Mouse (Mus musculus) A20 (cell line): ENCODE results near the gene Psmb5.
A peak's percentile ranks its signal among the peaks of the same experiment; 100 is the strongest.
"Not testable (repeated sequence)": the region's sequence is repeated elsewhere in the genome, so short reads cannot be mapped to it uniquely, and the experiment has no call there.

Experiments used
- DNase-seq: peaks from one replicate; pipeline ENCODE4 v3.0.0-alpha.2; 2011; ENCODE audit warnings: low read depth, low spot score

The Psmb5 gene

GRCm38 (mm10) chr14:54630583-54631239 lies 12.9 kb upstream of the Psmb5 start:
- DNase-seq, result no peak

GRCm38 (mm10) chr14:54629797-54630196 lies 12.0 kb upstream of the Psmb5 start:
- no peak for DNase-seq

GRCm38 (mm10) chr14:54628103-54628502 lies 10.3 kb upstream of the Psmb5 start:
- DNase-seq, result no peak

- no peak for DNase-seq
These were observed 7.2 kb upstream of the Psmb5 start for GRCm38 (mm10) chr14:54624976-54625375.

- DNase-seq, result no peak
These were observed 5.5 kb upstream of the Psmb5 start for GRCm38 (mm10) chr14:54623334-54623733.

- no peak for DNase-seq
These were observed 3.3 kb upstream of the Psmb5 start, which contains the start of gene Psmb11 for GRCm38 (mm10) chr14:54621133-54621532. Gene Psmb11 (plus strand): TSS chr14:54621433.

GRCm38 (mm10) chr14:54617152-54617896 lies 498 bp downstream of the Psmb5 start:
- DNase-seq, result peak; percentile 46

- DNase-seq, result no peak
These were observed 1.5 kb downstream of the Psmb5 start for GRCm38 (mm10) chr14:54616226-54616825.

GRCm38 (mm10) chr14:54614130-54614529 lies 3.7 kb downstream of the Psmb5 start:
- not testable (repeated sequence) for DNase-seq

GRCm38 (mm10) chr14:54610648-54611047 lies 7.2 kb downstream of the Psmb5 start:
- DNase-seq, result no peak

GRCm38 (mm10) chr14:54609962-54610361 lies 7.9 kb downstream of the Psmb5 start:
- DNase-seq, result peak; percentile 61

- DNase-seq, result no peak
These were observed 8.6 kb downstream of the Psmb5 start for GRCm38 (mm10) chr14:54609245-54609644.

- DNase-seq, result no peak
These were observed 10.6 kb downstream of the Psmb5 start for GRCm38 (mm10) chr14:54607226-54607625.

- DNase-seq, result peak; percentile 89
These were observed 12.0 kb downstream of the Psmb5 start, which contains the start of gene 4931414P19Rik for GRCm38 (mm10) chr14:54605752-54606321. Gene 4931414P19Rik (minus strand): TSS chr14:54605993.

GRCm38 (mm10) chr14:54603686-54604085 lies 14.1 kb downstream of the Psmb5 start:
- DNase-seq, result no peak

- DNase-seq, result peak; percentile 97
These were observed 14.7 kb downstream of the Psmb5 start for GRCm38 (mm10) chr14:54603038-54603654.

GRCm38 (mm10) chr14:54602613-54603012 lies 15.2 kb downstream of the Psmb5 start:
- no peak for DNase-seq

- DNase-seq, result no peak
These were observed 16.2 kb downstream of the Psmb5 start for GRCm38 (mm10) chr14:54601601-54602000.

GRCm38 (mm10) chr14:54597084-54597483 lies 20.7 kb downstream of the Psmb5 start:
- peak; percentile 29 for DNase-seq

GRCm38 (mm10) chr14:54594631-54595414 lies 23.0 kb downstream of the Psmb5 start:
- DNase-seq, result no peak

GRCm38 (mm10) chr14:54594055-54594454 lies 23.8 kb downstream of the Psmb5 start:
- peak; percentile 61 for DNase-seq
